Comparison of ENCODE assay signal across 1 mouse cellular context in genomic region chr7:25267751-25268463, GRCm38 (mm10).
TF ChIP-seq lines count a peak whose summit lies in the region.

No protein-coding gene starts in this region.

TF ChIP-seq in MEL, 35 proteins besides CTCF, POLR2A, EP300 and RAD21 (continued from another document):
- TF ChIP-seq ZMIZ1 (IDR thresholded peaks at IDR 0.05; ENCODE audit: low read depth, low read length) = no peak
- TF ChIP-seq NRF1 (IDR thresholded peaks at IDR 0.05; ENCODE audit: insufficient read depth, low read depth, low read length, poor library complexity, severe bottlenecking) = peak; percentile 16; the same call in 1 of the 2 replicates
- TF ChIP-seq HCFC1 (IDR thresholded peaks at IDR 0.05; ENCODE audit: low read depth, low read length) = peak; percentile 97
- TF ChIP-seq TBP (IDR thresholded peaks at IDR 0.05; ENCODE audit: low read depth, low read length) = peak; percentile 86
- peak; percentile 88 for TF ChIP-seq KAT2A (conservative IDR thresholded peaks at IDR 0.05; ENCODE audit: low read depth, low read length)
- TF ChIP-seq ZNF384 (IDR thresholded peaks at IDR 0.05; ENCODE audit: low read depth, low read length) = peak; percentile 96
- peak; percentile 43 for TF ChIP-seq SIN3A (IDR thresholded peaks at IDR 0.05; ENCODE audit: low read length)
- no peak for TF ChIP-seq SMC3 (IDR thresholded peaks at IDR 0.05; ENCODE audit: low read depth, low read length)
- no peak; the same call in 1 of the 2 replicates for TF ChIP-seq TCF12 (IDR thresholded peaks at IDR 0.05; ENCODE audit: low read depth, low read length)
- peak; percentile 93 for TF ChIP-seq CHD2 (IDR thresholded peaks at IDR 0.05; ENCODE audit: low read length)
- 0 out of 2 replicates have a peak, but pooled peaks have one; percentile 1 for TF ChIP-seq USF1 (IDR thresholded peaks at IDR 0.05; ENCODE audit: low read depth, low read length)
- 0 out of 2 replicates have a peak, but pooled peaks have one; percentile 16 for TF ChIP-seq MYC (IDR thresholded peaks at IDR 0.05; ENCODE audit: low read depth, low read length)
- no peak for TF ChIP-seq MXI1 (IDR thresholded peaks at IDR 0.05; ENCODE audit: low read depth, low read length)
- no peak for TF ChIP-seq MEF2A (IDR thresholded peaks at IDR 0.05; ENCODE audit: extremely low read depth, insufficient replicate concordance, low read depth, low read length, poor library complexity, severe bottlenecking)
- no peak for TF ChIP-seq JUND (IDR thresholded peaks at IDR 0.05; ENCODE audit: low read depth, low read length)
